Mouse (Mus musculus): ENCODE measurements around the gene Set. TPM values are rescaled to one million over a fixed set of nuclear protein-coding genes. Genes with fewer than 3 reads are reported as not detected.

Set gene
- polyA plus RNA-seq, 1 experiment from 2014 or later, result 754 TPM

- DNase-seq (ENCODE audit: low spot score, missing footprints) (peak; percentile 99), ATAC-seq (ENCODE audit: low FRiP score) (peak; percentile 94)
- WGBS, result 0% methylated on average over 33 of the region's 101 CpGs
- H3K9ac ChIP-seq (ENCODE audit: low read length), result peak overlapping the region; percentile 100
- peaks cover 32% of the 10 kb centered on the region for H3K4me1 ChIP-seq (ENCODE audit: control insufficient read depth, insufficient read depth, low read length)
- H3K27ac ChIP-seq (ENCODE audit: low read depth, low read length), result peak overlapping the region; percentile 99
- no peaks in the 10 kb centered on the region for H3K9me3 ChIP-seq (ENCODE audit: control insufficient read depth, low read length)
- H3K4me2 ChIP-seq, result peak overlapping the region; percentile 59
- no peaks in the 10 kb centered on the region for H3K27me3 ChIP-seq (ENCODE audit: control insufficient read depth, insufficient read depth, low read length)
- H3K4me3 ChIP-seq (ENCODE audit: low read depth, low read length), result peak overlapping the region; percentile 100
- H3K36me3 ChIP-seq (ENCODE audit: control insufficient read depth, insufficient read depth, low read length), result peaks cover 11% of the 10 kb centered on the region; the same call in 1 of the 2 replicates
Observed at GRCm38 (mm10) chr2:30066046-30066901, 9.1 kb downstream of the Set start.

- DNase-seq (ENCODE audit: low spot score, missing footprints) (peak; percentile 94), ATAC-seq (ENCODE audit: low FRiP score) (peak; percentile 15)
- under 1% methylated on average over 58 of the region's 69 CpGs for WGBS
- Histone ChIP-seq H3K9ac (ENCODE audit: low read length) (peak overlapping the region; percentile 100), H3K36me3 (ENCODE audit: control insufficient read depth, insufficient read depth, low read length) (peaks cover 11% of the 10 kb centered on the region; the same call in 1 of the 2 replicates), H3K4me2 (peak overlapping the region; percentile 64), H3K4me3 (ENCODE audit: low read depth, low read length) (peak overlapping the region; percentile 100), H3K9me3 (ENCODE audit: control insufficient read depth, low read length) (no peaks in the 10 kb centered on the region), H3K4me1 (ENCODE audit: control insufficient read depth, insufficient read depth, low read length) (peaks cover 28% of the 10 kb centered on the region), H3K27ac (ENCODE audit: low read depth, low read length) (peak overlapping the region; percentile 99), H3K27me3 (ENCODE audit: control insufficient read depth, insufficient read depth, low read length) (no peaks in the 10 kb centered on the region)
Observed at GRCm38 (mm10) chr2:30067031-30067888, 10.1 kb downstream of the Set start.

- Histone ChIP-seq H3K27me3 (ENCODE audit: control insufficient read depth, insufficient read depth, low read length) (no peaks in the 10 kb centered on the region), H3K4me2 (peak overlapping the region; percentile 64), H3K9ac (ENCODE audit: low read length) (peak overlapping the region; percentile 100), H3K36me3 (ENCODE audit: control insufficient read depth, insufficient read depth, low read length) (peaks cover 13% of the 10 kb centered on the region; the same call in 1 of the 2 replicates), H3K27ac (ENCODE audit: low read depth, low read length) (no peak overlapping the region), H3K9me3 (ENCODE audit: control insufficient read depth, low read length) (no peaks in the 10 kb centered on the region), H3K4me3 (ENCODE audit: low read depth, low read length) (peak overlapping the region; percentile 100), H3K4me1 (ENCODE audit: control insufficient read depth, insufficient read depth, low read length) (peaks cover 26% of the 10 kb centered on the region)
- ATAC-seq (ENCODE audit: low FRiP score), result no peak
- WGBS, result 42% methylated on average over 7 of the region's 7 CpGs
- DNase-seq (ENCODE audit: low spot score, missing footprints), result no peak
Observed at GRCm38 (mm10) chr2:30067962-30068361, 10.8 kb downstream of the Set start.

- Histone ChIP-seq H3K4me3 (ENCODE audit: low read depth, low read length) (no peak overlapping the region), H3K9ac (ENCODE audit: low read length) (no peak overlapping the region), H3K36me3 (ENCODE audit: control insufficient read depth, insufficient read depth, low read length) (peaks cover 13% of the 10 kb centered on the region; the same call in 1 of the 2 replicates), H3K27ac (ENCODE audit: low read depth, low read length) (no peak overlapping the region), H3K4me1 (ENCODE audit: control insufficient read depth, insufficient read depth, low read length) (peaks cover 3% of the 10 kb centered on the region; the same call in 1 of the 2 replicates), H3K27me3 (ENCODE audit: control insufficient read depth, insufficient read depth, low read length) (no peaks in the 10 kb centered on the region), H3K4me2 (no peak overlapping the region), H3K9me3 (ENCODE audit: control insufficient read depth, low read length) (no peaks in the 10 kb centered on the region)
- DNase-seq (ENCODE audit: low spot score, missing footprints) (peak; percentile 87), ATAC-seq (ENCODE audit: low FRiP score) (no peak)
- 74% methylated on average over 7 of the region's 7 CpGs for WGBS
Observed at GRCm38 (mm10) chr2:30072875-30073274, 15.7 kb downstream of the Set start.

- Histone ChIP-seq H3K4me3 (ENCODE audit: low read depth, low read length) (no peak overlapping the region), H3K4me2 (no peak overlapping the region), H3K27ac (ENCODE audit: low read depth, low read length) (no peak overlapping the region), H3K4me1 (ENCODE audit: control insufficient read depth, insufficient read depth, low read length) (peaks cover 4% of the 10 kb centered on the region; the same call in 1 of the 2 replicates), H3K36me3 (ENCODE audit: control insufficient read depth, insufficient read depth, low read length) (peaks cover 12% of the 10 kb centered on the region; the same call in 1 of the 2 replicates), H3K9ac (ENCODE audit: low read length) (no peak overlapping the region), H3K9me3 (ENCODE audit: control insufficient read depth, low read length) (no peaks in the 10 kb centered on the region), H3K27me3 (ENCODE audit: control insufficient read depth, insufficient read depth, low read length) (no peaks in the 10 kb centered on the region)
- DNase-seq (ENCODE audit: low spot score, missing footprints) (no peak), ATAC-seq (ENCODE audit: low FRiP score) (no peak)
- WGBS, result 77% methylated on average over 3 of the region's 3 CpGs
Observed at GRCm38 (mm10) chr2:30073285-30073684, 16.1 kb downstream of the Set start.

- DNase-seq (ENCODE audit: low spot score, missing footprints) (no peak), ATAC-seq (ENCODE audit: low FRiP score) (no peak)
- no peak overlapping the region for H3K27ac ChIP-seq (ENCODE audit: low read depth, low read length)
Observed at GRCm38 (mm10) chr2:30075625-30076024, 18.4 kb downstream of the Set start.

GRCm38 (mm10) chr2:30076439-30076838 lies 19.3 kb downstream of the Set start:
- H3K9me3 ChIP-seq (ENCODE audit: control insufficient read depth, low read length), result no peaks in the 10 kb centered on the region
- no peak overlapping the region for H3K4me2 ChIP-seq
- no peaks in the 10 kb centered on the region for H3K27me3 ChIP-seq (ENCODE audit: control insufficient read depth, insufficient read depth, low read length)

More at GRCm38 (mm10) chr2:30075625-30076024, 18.4 kb downstream of the Set start:
- WGBS, result 86% methylated on average over 3 of the region's 3 CpGs
- no peak overlapping the region for H3K4me2 ChIP-seq
- no peak overlapping the region for H3K4me3 ChIP-seq (ENCODE audit: low read depth, low read length)
- no peak overlapping the region for H3K9ac ChIP-seq (ENCODE audit: low read length)
- H3K4me1 ChIP-seq (ENCODE audit: control insufficient read depth, insufficient read depth, low read length), result peaks cover 7% of the 10 kb centered on the region; the same call in 1 of the 2 replicates
- H3K27me3 ChIP-seq (ENCODE audit: control insufficient read depth, insufficient read depth, low read length), result no peaks in the 10 kb centered on the region
- H3K9me3 ChIP-seq (ENCODE audit: control insufficient read depth, low read length), result no peaks in the 10 kb centered on the region
- H3K36me3 ChIP-seq (ENCODE audit: control insufficient read depth, insufficient read depth, low read length), result peaks cover 3% of the 10 kb centered on the region; the same call in 1 of the 2 replicates

GRCm38 (mm10) chr2:30076959-30077358 lies 19.8 kb downstream of the Set start:
- ATAC-seq (ENCODE audit: low FRiP score), result peak; percentile 36

More at GRCm38 (mm10) chr2:30076439-30076838, 19.3 kb downstream of the Set start:
- Histone ChIP-seq H3K4me3 (ENCODE audit: low read depth, low read length) (no peak overlapping the region), H3K27ac (ENCODE audit: low read depth, low read length) (no peak overlapping the region), H3K4me1 (ENCODE audit: control insufficient read depth, insufficient read depth, low read length) (peaks cover 7% of the 10 kb centered on the region; the same call in 1 of the 2 replicates), H3K36me3 (ENCODE audit: control insufficient read depth, insufficient read depth, low read length) (peaks cover 2% of the 10 kb centered on the region; the same call in 1 of the 2 replicates), H3K9ac (ENCODE audit: low read length) (no peak overlapping the region)
- DNase-seq (ENCODE audit: low spot score, missing footprints) (no peak), ATAC-seq (ENCODE audit: low FRiP score) (no peak)
- 91% methylated on average over 8 of the region's 9 CpGs for WGBS

More at GRCm38 (mm10) chr2:30076959-30077358, 19.8 kb downstream of the Set start:
- Histone ChIP-seq H3K9ac (ENCODE audit: low read length) (no peak overlapping the region), H3K27ac (ENCODE audit: low read depth, low read length) (no peak overlapping the region), H3K4me3 (ENCODE audit: low read depth, low read length) (no peak overlapping the region), H3K36me3 (ENCODE audit: control insufficient read depth, insufficient read depth, low read length) (peaks cover 2% of the 10 kb centered on the region; the same call in 1 of the 2 replicates), H3K27me3 (ENCODE audit: control insufficient read depth, insufficient read depth, low read length) (no peaks in the 10 kb centered on the region), H3K9me3 (ENCODE audit: control insufficient read depth, low read length) (no peaks in the 10 kb centered on the region), H3K4me1 (ENCODE audit: control insufficient read depth, insufficient read depth, low read length) (peaks cover 7% of the 10 kb centered on the region; the same call in 1 of the 2 replicates), H3K4me2 (no peak overlapping the region; the same call in 1 of the 2 replicates)
- DNase-seq (ENCODE audit: low spot score, missing footprints), result no peak
- 73% methylated on average over 6 of the region's 6 CpGs for WGBS
